Mouse (Mus musculus) intestine, embryonic 15.5 days (tissue): ENCODE measurements at regions not wholly inside any gene's neighbourhood (a gene's known extent, or its start where the extent isn't known, plus 50 kb on each side); places are given as distances from the start of the nearest gene placed in this dataset.
A peak's percentile ranks its signal among the peaks of the same experiment; 100 is the strongest.

Experiments used
- ATAC-seq: fragments of 200-750 bp; cut with Nextera tagmentation; 2 replicates; pipeline ENCODE4 v1.8.0; 2017; ENCODE audit warnings: moderate TSS enrichment, moderate library complexity
- H3K27ac ChIP-seq: fragments of 300-500 bp; sonication (generic); 2 replicates; pipeline ENCODE4 v1.5.1; 2015; ENCODE audit warnings: mild to moderate bottlenecking, inconsistent platforms
- H3K27me3 ChIP-seq: fragments of 300-500 bp; sonication (generic); replicated peaks from 2 replicates; pipeline ENCODE4 v1.6.1; 2015; ENCODE audit warnings: inconsistent platforms
- H3K36me3 ChIP-seq: fragments of 300-500 bp; sonication (generic); 2 replicates; pipeline ENCODE4 v1.6.1; 2015; ENCODE audit warnings: inconsistent platforms
- H3K4me1 ChIP-seq: fragments of 300-500 bp; sonication (generic); replicated peaks from 2 replicates; pipeline ENCODE4 v1.6.1; 2015; ENCODE audit warnings: inconsistent platforms
- H3K4me2 ChIP-seq: fragments of 300-500 bp; sonication (generic); replicated peaks from 2 replicates; pipeline ENCODE4 v1.6.1; 2015; ENCODE audit warnings: mild to moderate bottlenecking, inconsistent platforms
- H3K4me3 ChIP-seq: fragments of 300-500 bp; sonication (generic); replicated peaks from 2 replicates; pipeline ENCODE4 v1.5.1; 2015; ENCODE audit warnings: inconsistent platforms
- H3K9ac ChIP-seq: fragments of 300-500 bp; sonication (generic); 2 replicates; pipeline ENCODE4 v1.6.1; 2015; ENCODE audit warnings: inconsistent platforms
- H3K9me3 ChIP-seq: fragments of 300-500 bp; sonication (generic); 2 replicates; pipeline ENCODE4 v1.6.1; 2016; ENCODE audit warnings: inconsistent platforms
- WGBS: fragments of 180-500 bp; shearing (Covaris S2); methylation state at CpG from one replicate; pipeline ENCODE4 v1.1.7; 2015; 5-methylcytosine and 5-hydroxymethylcytosine counted together

GRCm38 (mm10) chr2:116718637-116719036, 159.9 kb upstream of the Tmco5 start:
- Histone ChIP-seq H3K9ac (no peak overlapping the region), H3K27me3 (no peaks in the 10 kb centered on the region), H3K27ac (no peak overlapping the region), H3K9me3 (no peaks in the 10 kb centered on the region), H3K36me3 (no peaks in the 10 kb centered on the region), H3K4me1 (no peaks in the 10 kb centered on the region), H3K4me3 (no peak overlapping the region), H3K4me2 (no peak overlapping the region)
- WGBS: 80% methylated on average over 5 of the region's 5 CpGs
- ATAC-seq: no peak

GRCm38 (mm10) chr2:116727591-116727990, 150.9 kb upstream of the Tmco5 start:
- Histone ChIP-seq H3K9ac (no peak overlapping the region), H3K4me3 (no peak overlapping the region), H3K27ac (no peak overlapping the region), H3K4me1 (no peaks in the 10 kb centered on the region), H3K9me3 (no peaks in the 10 kb centered on the region), H3K4me2 (no peak overlapping the region), H3K27me3 (no peaks in the 10 kb centered on the region), H3K36me3 (no peaks in the 10 kb centered on the region)
- WGBS: 43% methylated on average over 1 of the region's 1 CpGs
- no peak for ATAC-seq

GRCm38 (mm10) chr2:116735702-116736101, 142.8 kb upstream of the Tmco5 start:
- no peak overlapping the region for H3K4me2 ChIP-seq
- H3K9me3 ChIP-seq: no peaks in the 10 kb centered on the region
- peak; percentile 43; the same call in 1 of the 2 replicates for ATAC-seq
- no peaks in the 10 kb centered on the region for H3K4me1 ChIP-seq
- 25% methylated on average over 3 of the region's 3 CpGs for WGBS
- no peak overlapping the region for H3K27ac ChIP-seq
- no peak overlapping the region for H3K9ac ChIP-seq
- no peaks in the 10 kb centered on the region for H3K27me3 ChIP-seq
- no peak overlapping the region for H3K4me3 ChIP-seq
- H3K36me3 ChIP-seq: no peaks in the 10 kb centered on the region

GRCm38 (mm10) chr2:116768459-116769047, 109.9 kb upstream of the Tmco5 start:
- WGBS: 65% methylated on average over 15 of the region's 15 CpGs
- ATAC-seq: no peak
- no peak overlapping the region for H3K27ac ChIP-seq

DNA sequence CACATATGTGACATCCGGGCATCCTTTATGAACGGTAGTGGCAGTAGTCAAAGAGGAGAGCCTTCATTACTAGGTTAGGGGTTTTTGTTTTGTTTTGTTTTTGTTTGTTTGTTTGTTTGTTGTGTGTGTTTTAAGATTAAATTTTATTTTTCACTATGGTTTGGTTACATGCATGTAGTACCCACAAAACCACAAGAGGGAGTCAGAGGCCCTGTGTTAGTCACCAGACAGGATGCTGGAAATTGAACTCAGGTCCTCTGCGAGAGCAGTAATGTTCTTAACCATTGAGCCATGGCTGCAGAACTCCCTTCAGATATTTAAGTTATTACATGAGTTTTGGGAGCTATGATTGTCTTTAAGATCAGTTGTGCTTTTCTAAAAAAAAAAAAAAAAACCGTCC, 109.3 kb upstream of the Tmco5 start:
- Histone ChIP-seq H3K27me3 (no peaks in the 10 kb centered on the region), H3K4me1 (no peaks in the 10 kb centered on the region), H3K9me3 (no peaks in the 10 kb centered on the region), H3K4me3 (no peak overlapping the region), H3K9ac (no peak overlapping the region), H3K4me2 (no peak overlapping the region), H3K36me3 (no peaks in the 10 kb centered on the region), H3K27ac (no peak overlapping the region)
- WGBS: 76% methylated on average over 4 of the region's 4 CpGs
- no peak for ATAC-seq

More at GRCm38 (mm10) chr2:116768459-116769047, 109.9 kb upstream of the Tmco5 start:
- Histone ChIP-seq H3K9ac (no peak overlapping the region), H3K9me3 (no peaks in the 10 kb centered on the region), H3K27me3 (no peaks in the 10 kb centered on the region), H3K4me3 (no peak overlapping the region), H3K4me2 (no peak overlapping the region), H3K36me3 (no peaks in the 10 kb centered on the region), H3K4me1 (no peaks in the 10 kb centered on the region)

DNA sequence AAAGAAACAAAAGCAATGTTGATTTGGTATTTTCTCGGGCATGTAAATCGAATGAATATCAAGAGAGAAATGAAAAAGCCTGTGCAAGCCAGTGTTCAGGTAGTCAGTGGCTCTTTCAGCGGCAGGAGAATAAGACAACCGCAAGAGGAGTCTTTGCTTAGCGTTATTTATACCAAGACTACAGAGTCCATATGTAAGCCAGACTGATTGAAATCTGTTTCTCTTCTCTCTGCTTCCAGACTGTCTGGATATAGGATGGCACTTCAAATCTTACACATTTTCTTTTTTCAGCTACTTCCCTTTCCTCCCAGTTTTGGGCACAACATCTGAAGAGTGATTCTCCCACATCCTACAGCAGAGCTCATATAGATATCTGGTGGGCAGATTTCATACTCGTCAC, 105.9 kb upstream of the Tmco5 start:
- H3K27ac ChIP-seq: no peak overlapping the region
- H3K36me3 ChIP-seq: no peaks in the 10 kb centered on the region
- no peaks in the 10 kb centered on the region for H3K27me3 ChIP-seq
- no peaks in the 10 kb centered on the region for H3K9me3 ChIP-seq
- no peak overlapping the region for H3K4me2 ChIP-seq
- no peak for ATAC-seq
- no peaks in the 10 kb centered on the region for H3K4me1 ChIP-seq
- H3K9ac ChIP-seq: no peak overlapping the region
- 77% methylated on average over 6 of the region's 6 CpGs for WGBS
- H3K4me3 ChIP-seq: no peak overlapping the region

GRCm38 (mm10) chr2:116800141-116800540, 78.3 kb upstream of the Tmco5 start:
- no peaks in the 10 kb centered on the region for H3K27me3 ChIP-seq
- H3K4me2 ChIP-seq: no peak overlapping the region
- ATAC-seq: no peak
- H3K36me3 ChIP-seq: no peaks in the 10 kb centered on the region
- H3K4me3 ChIP-seq: no peak overlapping the region
- 74% methylated on average over 2 of the region's 2 CpGs for WGBS
- H3K4me1 ChIP-seq: no peaks in the 10 kb centered on the region
- H3K27ac ChIP-seq: no peak overlapping the region
- H3K9me3 ChIP-seq: no peaks in the 10 kb centered on the region
- H3K9ac ChIP-seq: no peak overlapping the region

DNA sequence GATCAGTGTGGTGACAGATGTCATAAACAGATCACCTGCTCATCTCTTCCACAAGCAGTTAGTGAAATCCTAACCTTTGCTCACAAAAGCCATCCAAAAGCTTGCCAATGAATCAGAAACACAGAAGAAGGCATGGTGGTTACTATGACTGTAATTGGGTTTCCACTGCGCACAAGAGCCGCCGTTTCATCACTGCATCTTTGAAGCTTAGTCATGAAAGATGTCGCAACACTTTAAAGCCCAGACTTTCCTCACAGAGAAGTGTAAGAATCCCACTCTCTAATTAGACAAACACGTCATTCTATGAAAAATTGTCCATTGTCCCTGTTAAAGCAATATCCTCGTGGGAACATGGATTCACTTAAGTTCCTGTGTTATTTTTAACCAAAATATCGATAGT, 76.9 kb upstream of the Tmco5 start:
- no peak for ATAC-seq
- no peak overlapping the region for H3K27ac ChIP-seq
- H3K9me3 ChIP-seq: no peaks in the 10 kb centered on the region
- H3K4me2 ChIP-seq: no peak overlapping the region
- no peak overlapping the region for H3K9ac ChIP-seq
- WGBS: 86% methylated on average over 7 of the region's 7 CpGs
- no peak overlapping the region for H3K4me3 ChIP-seq
- no peaks in the 10 kb centered on the region for H3K36me3 ChIP-seq
- H3K27me3 ChIP-seq: no peaks in the 10 kb centered on the region
- no peaks in the 10 kb centered on the region for H3K4me1 ChIP-seq

GRCm38 (mm10) chr2:116807207-116807606, 71.3 kb upstream of the Tmco5 start:
- H3K27ac ChIP-seq: no peak overlapping the region
- no peaks in the 10 kb centered on the region for H3K27me3 ChIP-seq
- no peak for ATAC-seq
- H3K36me3 ChIP-seq: no peaks in the 10 kb centered on the region
- no peaks in the 10 kb centered on the region for H3K9me3 ChIP-seq
- no peak overlapping the region for H3K4me2 ChIP-seq
- WGBS: 92% methylated on average over 3 of the region's 3 CpGs
- no peaks in the 10 kb centered on the region for H3K4me1 ChIP-seq
- no peak overlapping the region for H3K9ac ChIP-seq
- no peak overlapping the region for H3K4me3 ChIP-seq

DNA sequence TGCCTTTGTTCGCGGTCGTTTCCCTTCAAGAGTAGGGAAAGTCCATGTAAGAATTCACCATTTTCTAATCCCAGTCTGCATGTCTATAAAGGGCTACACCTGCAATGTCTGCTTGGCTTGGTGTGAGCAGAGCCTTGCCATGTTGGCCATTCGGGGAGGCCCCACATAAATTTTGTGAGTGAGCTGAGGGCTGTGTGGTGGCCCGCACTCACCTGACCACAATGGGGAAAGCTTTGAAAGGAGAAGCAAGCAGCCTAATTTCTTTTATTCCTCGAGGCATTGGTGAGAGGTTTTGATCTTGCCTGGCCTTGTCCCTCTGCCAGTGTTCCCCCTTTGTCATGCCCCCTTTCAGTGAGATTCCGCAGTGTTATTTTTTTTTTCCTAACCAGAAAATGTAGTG, 70.9 kb upstream of the Tmco5 start:
- H3K4me1 ChIP-seq: no peaks in the 10 kb centered on the region
- no peaks in the 10 kb centered on the region for H3K27me3 ChIP-seq
- H3K9me3 ChIP-seq: no peaks in the 10 kb centered on the region
- no peaks in the 10 kb centered on the region for H3K36me3 ChIP-seq
- 84% methylated on average over 7 of the region's 7 CpGs for WGBS
- no peak overlapping the region for H3K4me2 ChIP-seq
- no peak overlapping the region for H3K27ac ChIP-seq
- no peak overlapping the region for H3K4me3 ChIP-seq
- ATAC-seq: no peak
- no peak overlapping the region for H3K9ac ChIP-seq

- no peaks in the 10 kb centered on the region for H3K27me3 ChIP-seq
- H3K4me3 ChIP-seq: no peak overlapping the region
- no peaks in the 10 kb centered on the region for H3K4me1 ChIP-seq
- H3K9ac ChIP-seq: no peak overlapping the region
- no peaks in the 10 kb centered on the region for H3K9me3 ChIP-seq
- no peak overlapping the region for H3K4me2 ChIP-seq
- 88% methylated on average over 6 of the region's 6 CpGs for WGBS
- H3K27ac ChIP-seq: no peak overlapping the region
- no peak for ATAC-seq
- no peaks in the 10 kb centered on the region for H3K36me3 ChIP-seq
Observed at GRCm38 (mm10) chr2:116808113-116808512, 70.4 kb upstream of the Tmco5 start.

- Histone ChIP-seq H3K27ac (no peak overlapping the region), H3K4me2 (no peak overlapping the region), H3K27me3 (no peaks in the 10 kb centered on the region), H3K4me3 (no peak overlapping the region), H3K9me3 (no peaks in the 10 kb centered on the region), H3K9ac (no peak overlapping the region), H3K36me3 (no peaks in the 10 kb centered on the region), H3K4me1 (peaks cover 1% of the 10 kb centered on the region; the same call in 1 of the 2 replicates)
- WGBS: 90% methylated on average over 8 of the region's 8 CpGs
- no peak for ATAC-seq
Observed at GRCm38 (mm10) chr2:116808554-116808953, 69.9 kb upstream of the Tmco5 start.

- no peak overlapping the region for H3K9ac ChIP-seq
- WGBS: 95% methylated on average over 16 of the region's 16 CpGs
- no peak overlapping the region for H3K4me2 ChIP-seq
- H3K9me3 ChIP-seq: no peaks in the 10 kb centered on the region
- H3K36me3 ChIP-seq: no peaks in the 10 kb centered on the region
- ATAC-seq: no peak
- H3K4me3 ChIP-seq: no peak overlapping the region
- peaks cover 3% of the 10 kb centered on the region; the same call in 1 of the 2 replicates for H3K4me1 ChIP-seq
- H3K27ac ChIP-seq: no peak overlapping the region
- no peaks in the 10 kb centered on the region for H3K27me3 ChIP-seq
Observed at GRCm38 (mm10) chr2:116810116-116810515, 68.4 kb upstream of the Tmco5 start.
